Mouse (Mus musculus): ENCODE measurements at regions not wholly inside any gene's neighbourhood (a gene's known extent, or its start where the extent isn't known, plus 50 kb on each side); places are given as distances from the start of the nearest gene placed in this dataset.

- no peak overlapping the region for H3K4me2 ChIP-seq (ENCODE audit: low read length)
- H3K4me3 ChIP-seq (ENCODE audit: low read depth, low read length), result no peak overlapping the region
- WGBS, result 52% methylated on average over 2 of the region's 2 CpGs
- no peaks in the 10 kb centered on the region for H3K27me3 ChIP-seq (ENCODE audit: control insufficient read depth, insufficient read depth, low read depth, low read length)
- H3K36me3 ChIP-seq (ENCODE audit: control insufficient read depth, insufficient read depth, low read length), result no peaks in the 10 kb centered on the region
- no peaks in the 10 kb centered on the region for H3K9me3 ChIP-seq (replicated peaks; ENCODE audit: control insufficient read depth, low read length, poor library complexity, severe bottlenecking)
- no peak overlapping the region for H3K9ac ChIP-seq (ENCODE audit: low read depth, low read length)
- no peaks in the 10 kb centered on the region for H3K4me1 ChIP-seq (ENCODE audit: control insufficient read depth, insufficient read depth, low read length)
- H3K27ac ChIP-seq (ENCODE audit: low read length), result no peak overlapping the region
- no peak for ATAC-seq
These were observed 200.3 kb downstream of the Spata18 start for GRCm38 (mm10) chr5:73851501-73851900.

DNA sequence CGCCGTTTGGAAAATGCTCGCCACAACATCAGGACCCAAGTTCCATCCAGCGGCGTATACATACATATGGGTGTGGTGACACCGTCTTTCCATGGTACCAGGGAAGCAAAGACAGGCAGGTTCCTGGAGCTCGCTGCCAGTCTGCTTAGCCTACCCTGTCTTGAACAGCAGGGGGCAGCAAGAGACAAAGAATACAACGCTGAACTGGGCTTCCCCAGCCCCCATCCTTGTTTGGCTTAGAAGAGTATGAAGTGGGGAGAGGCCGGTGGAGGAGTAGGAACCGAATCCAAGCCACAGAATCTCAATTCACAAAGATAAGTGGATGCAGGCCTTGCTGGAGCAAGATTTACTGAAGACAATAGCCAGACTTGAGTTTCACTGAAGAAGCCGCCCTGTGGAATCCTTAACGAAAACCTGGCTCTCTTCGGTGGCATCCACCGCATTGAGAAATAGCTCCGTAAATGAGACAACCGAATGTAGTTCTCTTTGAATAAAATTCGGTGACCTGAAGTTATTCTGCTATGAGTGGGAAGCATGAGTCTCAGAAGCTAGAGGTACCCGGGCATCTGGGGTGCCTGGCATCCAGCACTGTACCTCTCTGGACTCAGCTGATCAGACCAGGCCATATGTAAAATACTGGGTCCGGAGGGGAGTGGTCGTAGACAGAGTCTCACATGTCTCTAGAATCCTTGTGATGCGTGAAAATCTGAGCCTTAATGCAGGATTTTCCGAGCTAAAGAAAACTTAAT is 203.0 kb downstream of the Spata18 start:
- 46% methylated on average over 22 of the region's 22 CpGs for WGBS
- Histone ChIP-seq H3K4me2 (ENCODE audit: low read length) (peak overlapping the region; percentile 44; the same call in 1 of the 2 replicates), H3K9ac (ENCODE audit: low read depth, low read length) (peak overlapping the region; percentile 48; the same call in 1 of the 2 replicates), H3K36me3 (ENCODE audit: control insufficient read depth, insufficient read depth, low read length) (no peaks in the 10 kb centered on the region), H3K27ac (ENCODE audit: low read length) (no peak overlapping the region), H3K9me3 (replicated peaks; ENCODE audit: control insufficient read depth, low read length, poor library complexity, severe bottlenecking) (no peaks in the 10 kb centered on the region), H3K4me3 (ENCODE audit: low read depth, low read length) (peak overlapping the region; percentile 10; the same call in 1 of the 2 replicates), H3K27me3 (ENCODE audit: control insufficient read depth, insufficient read depth, low read depth, low read length) (no peaks in the 10 kb centered on the region), H3K4me1 (ENCODE audit: control insufficient read depth, insufficient read depth, low read length) (no peaks in the 10 kb centered on the region)
- peak; percentile 95 for ATAC-seq

DNA sequence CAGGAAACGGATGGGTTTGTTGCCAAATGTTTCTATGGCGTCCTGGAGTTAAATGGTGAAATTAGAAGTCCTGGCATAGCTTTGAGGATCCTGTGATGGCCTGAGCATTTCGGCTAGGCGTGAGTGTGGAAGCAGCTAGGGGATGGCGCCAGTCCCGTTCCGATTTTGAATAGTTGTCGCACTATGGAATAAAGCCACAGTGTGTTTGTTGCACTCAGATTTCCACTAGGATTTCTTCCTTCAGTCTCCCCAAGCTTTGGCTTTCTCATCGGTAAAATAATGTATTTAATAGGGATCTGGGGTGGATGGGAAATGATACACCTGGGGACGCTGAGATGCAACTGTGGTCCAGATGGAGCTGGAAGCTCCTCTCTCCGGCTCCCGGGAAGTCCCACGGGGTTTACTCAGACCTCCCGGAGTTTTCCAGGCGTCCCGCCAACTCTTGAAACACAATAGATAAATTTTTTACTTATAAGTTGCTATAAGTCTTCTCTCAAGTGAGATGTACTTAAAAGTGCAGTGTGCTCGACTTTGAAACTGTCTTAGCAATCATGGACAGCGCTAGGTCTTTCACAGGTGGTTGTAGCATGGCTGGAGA is 203.7 kb downstream of the Spata18 start:
- no peak overlapping the region for H3K9ac ChIP-seq (ENCODE audit: low read depth, low read length)
- H3K9me3 ChIP-seq (replicated peaks; ENCODE audit: control insufficient read depth, low read length, poor library complexity, severe bottlenecking), result no peaks in the 10 kb centered on the region
- no peak for ATAC-seq
- no peaks in the 10 kb centered on the region for H3K4me1 ChIP-seq (ENCODE audit: control insufficient read depth, insufficient read depth, low read length)
- no peak overlapping the region for H3K27ac ChIP-seq (ENCODE audit: low read length)
- H3K4me2 ChIP-seq (ENCODE audit: low read length), result no peak overlapping the region
- H3K27me3 ChIP-seq (ENCODE audit: control insufficient read depth, insufficient read depth, low read depth, low read length), result no peaks in the 10 kb centered on the region
- no peaks in the 10 kb centered on the region for H3K36me3 ChIP-seq (ENCODE audit: control insufficient read depth, insufficient read depth, low read length)
- 76% methylated on average over 18 of the region's 18 CpGs for WGBS
- H3K4me3 ChIP-seq (ENCODE audit: low read depth, low read length), result no peak overlapping the region

GRCm38 (mm10) chr5:73859320-73859719 is 208.1 kb downstream of the Spata18 start:
- H3K4me3 ChIP-seq (ENCODE audit: low read depth, low read length), result no peak overlapping the region
- H3K36me3 ChIP-seq (ENCODE audit: control insufficient read depth, insufficient read depth, low read length), result no peaks in the 10 kb centered on the region
- no peaks in the 10 kb centered on the region for H3K9me3 ChIP-seq (replicated peaks; ENCODE audit: control insufficient read depth, low read length, poor library complexity, severe bottlenecking)
- no peak overlapping the region for H3K4me2 ChIP-seq (ENCODE audit: low read length)
- WGBS, result 96% methylated on average over 1 of the region's 1 CpGs
- no peak overlapping the region for H3K27ac ChIP-seq (ENCODE audit: low read length)
- no peak for ATAC-seq
- H3K27me3 ChIP-seq (ENCODE audit: control insufficient read depth, insufficient read depth, low read depth, low read length), result no peaks in the 10 kb centered on the region
- H3K9ac ChIP-seq (ENCODE audit: low read depth, low read length), result no peak overlapping the region
- H3K4me1 ChIP-seq (ENCODE audit: control insufficient read depth, insufficient read depth, low read length), result no peaks in the 10 kb centered on the region

- Histone ChIP-seq H3K9me3 (replicated peaks; ENCODE audit: control insufficient read depth, low read length, poor library complexity, severe bottlenecking) (no peaks in the 10 kb centered on the region), H3K4me1 (ENCODE audit: control insufficient read depth, insufficient read depth, low read length) (no peaks in the 10 kb centered on the region), H3K9ac (ENCODE audit: low read depth, low read length) (no peak overlapping the region), H3K27ac (ENCODE audit: low read length) (no peak overlapping the region), H3K4me3 (ENCODE audit: low read depth, low read length) (no peak overlapping the region), H3K4me2 (ENCODE audit: low read length) (no peak overlapping the region), H3K27me3 (ENCODE audit: control insufficient read depth, insufficient read depth, low read depth, low read length) (no peaks in the 10 kb centered on the region), H3K36me3 (ENCODE audit: control insufficient read depth, insufficient read depth, low read length) (no peaks in the 10 kb centered on the region)
- ATAC-seq, result no peak
- WGBS, result 75% methylated on average over 9 of the region's 9 CpGs
These were observed 204.0 kb downstream of the Usp46 start for GRCm38 (mm10) chr5:73864138-73864761.

DNA sequence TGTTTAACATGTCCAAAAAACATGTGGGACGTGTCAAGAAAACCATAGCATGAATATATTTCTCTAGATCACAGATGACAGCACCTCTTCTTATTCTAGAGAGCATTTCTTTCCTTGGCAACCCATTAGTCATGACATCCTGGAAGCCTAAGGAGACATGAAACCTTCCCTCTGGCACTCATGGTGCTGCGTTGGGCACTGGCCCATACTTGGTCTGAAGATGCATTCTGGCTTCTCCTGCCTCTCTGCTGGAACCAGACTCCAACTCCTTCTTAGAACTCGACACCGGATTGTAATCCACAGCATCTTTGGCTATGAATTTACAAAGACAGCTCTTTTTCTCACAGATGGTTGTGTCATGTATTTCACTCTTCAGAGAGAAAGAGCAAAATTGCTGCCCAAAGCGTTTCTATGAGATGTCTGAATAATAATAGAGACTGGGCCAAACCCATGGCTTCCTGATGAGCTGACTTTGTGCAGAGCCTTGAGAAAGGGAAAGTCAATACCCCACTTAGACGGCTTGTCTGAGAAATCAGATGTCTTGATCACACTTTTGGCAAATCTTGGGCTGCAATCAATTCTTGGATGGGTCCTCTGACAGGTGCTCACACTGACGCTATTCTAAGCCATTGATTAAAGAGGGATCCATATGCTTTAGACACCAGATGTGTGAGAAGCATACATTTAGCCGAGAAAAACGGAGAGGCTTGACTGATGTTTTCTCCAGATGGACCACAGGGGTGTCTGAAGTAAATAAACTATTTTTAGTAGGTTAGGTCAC is 195.4 kb downstream of the Usp46 start:
- no peaks in the 10 kb centered on the region for H3K9me3 ChIP-seq (replicated peaks; ENCODE audit: control insufficient read depth, low read length, poor library complexity, severe bottlenecking)

GRCm38 (mm10) chr5:73874770-73875169 is 193.5 kb downstream of the Usp46 start:
- no peaks in the 10 kb centered on the region for H3K27me3 ChIP-seq (ENCODE audit: control insufficient read depth, insufficient read depth, low read depth, low read length)
- WGBS, result 79% methylated on average over 1 of the region's 1 CpGs
- H3K36me3 ChIP-seq (ENCODE audit: control insufficient read depth, insufficient read depth, low read length), result no peaks in the 10 kb centered on the region
- H3K4me2 ChIP-seq (ENCODE audit: low read length), result no peak overlapping the region
- H3K4me3 ChIP-seq (ENCODE audit: low read depth, low read length), result no peak overlapping the region
- H3K4me1 ChIP-seq (ENCODE audit: control insufficient read depth, insufficient read depth, low read length), result no peaks in the 10 kb centered on the region
- ATAC-seq, result no peak
- no peaks in the 10 kb centered on the region for H3K9me3 ChIP-seq (replicated peaks; ENCODE audit: control insufficient read depth, low read length, poor library complexity, severe bottlenecking)
- no peak overlapping the region for H3K27ac ChIP-seq (ENCODE audit: low read length)
- H3K9ac ChIP-seq (ENCODE audit: low read depth, low read length), result no peak overlapping the region

More for the DNA sequence above, 195.4 kb downstream of the Usp46 start:
- Histone ChIP-seq H3K27me3 (ENCODE audit: control insufficient read depth, insufficient read depth, low read depth, low read length) (no peaks in the 10 kb centered on the region), H3K4me1 (ENCODE audit: control insufficient read depth, insufficient read depth, low read length) (no peaks in the 10 kb centered on the region), H3K36me3 (ENCODE audit: control insufficient read depth, insufficient read depth, low read length) (no peaks in the 10 kb centered on the region), H3K27ac (ENCODE audit: low read length) (no peak overlapping the region), H3K4me3 (ENCODE audit: low read depth, low read length) (no peak overlapping the region), H3K4me2 (ENCODE audit: low read length) (no peak overlapping the region), H3K9ac (ENCODE audit: low read depth, low read length) (no peak overlapping the region)
- 84% methylated on average over 9 of the region's 9 CpGs for WGBS
- ATAC-seq, result no peak

DNA sequence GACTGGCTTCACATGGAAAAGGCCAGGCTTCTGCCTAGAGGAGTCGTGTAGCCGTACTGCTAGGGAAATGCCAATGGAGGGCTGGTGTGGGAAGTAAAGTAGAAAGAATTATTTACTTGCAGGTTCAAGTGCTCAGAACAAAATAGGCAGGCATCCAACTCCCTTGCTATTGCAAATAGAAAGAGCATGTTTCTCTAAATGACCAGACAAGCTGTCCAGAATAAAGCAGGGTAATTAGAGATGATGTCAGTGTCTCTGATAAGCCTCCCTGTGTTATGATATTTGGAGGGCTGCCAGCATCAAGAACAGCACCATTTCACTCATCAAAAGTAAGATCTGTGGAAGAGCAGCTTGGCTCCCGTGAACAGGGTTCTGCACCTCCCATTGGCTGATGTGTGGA is 192.4 kb downstream of the Usp46 start:
- no peak overlapping the region for H3K4me2 ChIP-seq (ENCODE audit: low read length)
- ATAC-seq, result no peak
- no peaks in the 10 kb centered on the region for H3K27me3 ChIP-seq (ENCODE audit: control insufficient read depth, insufficient read depth, low read depth, low read length)
- no peak overlapping the region for H3K4me3 ChIP-seq (ENCODE audit: low read depth, low read length)
- H3K9me3 ChIP-seq (replicated peaks; ENCODE audit: control insufficient read depth, low read length, poor library complexity, severe bottlenecking), result no peaks in the 10 kb centered on the region
- 68% methylated on average over 3 of the region's 3 CpGs for WGBS
- no peak overlapping the region for H3K27ac ChIP-seq (ENCODE audit: low read length)
- H3K9ac ChIP-seq (ENCODE audit: low read depth, low read length), result no peak overlapping the region
- H3K4me1 ChIP-seq (ENCODE audit: control insufficient read depth, insufficient read depth, low read length), result no peaks in the 10 kb centered on the region
- no peaks in the 10 kb centered on the region for H3K36me3 ChIP-seq (ENCODE audit: control insufficient read depth, insufficient read depth, low read length)
